Mouse (Mus musculus): Measurements from ENCODE around the gene Slc25a22.

DNA sequence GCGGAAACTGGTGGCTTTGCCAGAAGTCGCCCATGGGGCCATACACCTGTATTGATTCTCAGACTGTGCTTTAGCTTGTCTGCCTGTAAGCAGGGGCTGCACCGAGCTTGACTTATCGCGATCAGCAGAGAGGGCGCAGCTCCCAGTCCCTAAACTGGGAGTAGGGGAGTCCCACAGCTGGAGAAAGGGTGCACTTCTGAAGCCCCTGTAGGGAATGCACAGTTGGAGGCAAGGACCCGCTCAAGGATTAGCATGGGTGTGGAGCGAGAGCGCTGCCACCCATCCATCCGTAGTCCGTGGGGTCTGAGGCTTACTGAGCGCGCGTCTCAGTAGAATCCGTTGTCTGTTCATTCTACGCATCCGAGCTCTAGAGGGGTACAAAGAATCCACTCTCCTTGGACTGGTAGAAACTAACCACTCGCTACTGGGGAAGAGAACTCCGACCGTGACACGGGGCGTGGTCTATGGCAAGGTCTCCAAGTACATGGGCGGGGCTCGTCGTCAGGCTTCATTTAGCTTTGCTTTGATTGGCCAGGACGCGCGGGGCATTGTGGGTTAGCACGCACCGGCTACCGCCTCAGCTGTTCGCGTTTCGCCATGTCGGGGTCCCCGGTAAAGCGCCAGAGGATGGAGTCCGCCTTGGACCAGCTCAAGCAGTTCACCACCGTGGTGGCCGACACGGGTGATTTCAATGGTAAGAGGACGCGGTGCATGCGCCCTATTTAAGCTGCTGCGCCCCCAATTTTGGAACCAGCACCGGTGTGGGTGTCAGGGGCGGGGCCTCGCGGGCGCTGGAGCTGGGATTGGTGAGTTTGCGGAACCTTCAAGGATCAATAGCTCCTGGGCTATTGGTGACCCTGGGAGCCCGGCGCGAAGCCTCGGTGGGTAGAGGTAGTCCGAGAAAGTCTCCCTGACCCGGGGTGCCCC, 45.8 kb downstream of the Slc25a22 start, which contains the start of gene Taldo1:
- TF ChIP-seq POLR2A (IDR thresholded peaks at IDR 0.05; ENCODE audit: insufficient read depth, low read depth, low read length) (peak; percentile 90), CTCF (IDR thresholded peaks at IDR 0.05) (no peak), EP300 (IDR thresholded peaks at IDR 0.05; ENCODE audit: insufficient read depth, low read depth, low read length) (0 out of 2 replicates have a peak, but pooled peaks have one; percentile 24)
